Mouse (Mus musculus): ENCODE measurements around the gene Hand2. TPM values are rescaled to one million over a fixed set of nuclear protein-coding genes. Genes with fewer than 3 reads are reported as not detected.

The Hand2 gene
- polyA plus RNA-seq, 1 experiment from 2014 or later, result 0.12 TPM

DNA sequence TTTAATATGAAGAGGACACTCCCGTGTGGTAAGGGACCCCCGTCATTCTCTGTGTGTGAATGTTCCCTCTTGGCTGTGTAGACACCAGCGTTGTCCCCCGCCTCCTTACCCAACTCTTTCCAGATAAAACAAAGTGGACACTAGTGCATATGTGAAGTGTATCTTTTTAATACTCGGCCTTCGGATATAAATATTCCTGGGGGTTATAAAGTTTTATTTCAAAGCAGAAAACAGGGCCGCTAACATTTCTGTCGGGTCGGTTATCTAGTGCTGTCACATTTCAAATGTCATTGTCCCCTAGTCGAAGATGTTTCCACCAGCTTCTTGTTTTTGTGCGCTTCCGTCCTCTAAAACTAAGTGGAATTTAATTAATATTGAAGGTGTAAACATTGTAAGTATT is 3.3 kb downstream of the Hand2 start:
- DNase-seq (ENCODE audit: low spot score), result no peak

DNA sequence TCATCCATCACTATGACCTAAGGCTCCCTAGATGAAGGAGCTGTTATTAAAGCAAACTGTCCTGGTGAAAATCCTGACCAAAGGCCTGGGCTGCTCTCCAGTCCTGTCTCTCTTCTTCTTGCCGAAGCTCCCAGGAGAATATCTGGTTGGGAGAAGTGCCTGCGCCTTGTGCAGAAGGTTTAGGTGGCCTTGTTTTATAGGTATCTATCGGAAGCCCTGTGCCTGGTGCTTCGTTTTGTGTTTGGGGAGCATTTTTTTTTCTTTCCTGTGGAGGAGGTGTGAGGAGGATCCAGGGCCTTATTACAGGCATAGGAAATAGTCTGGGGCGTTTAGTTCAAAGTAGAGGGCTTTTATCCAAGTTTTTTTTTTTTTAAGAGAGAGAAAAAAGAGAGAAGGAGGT is 3.9 kb downstream of the Hand2 start:
- DNase-seq (ENCODE audit: low spot score), result no peak

DNA sequence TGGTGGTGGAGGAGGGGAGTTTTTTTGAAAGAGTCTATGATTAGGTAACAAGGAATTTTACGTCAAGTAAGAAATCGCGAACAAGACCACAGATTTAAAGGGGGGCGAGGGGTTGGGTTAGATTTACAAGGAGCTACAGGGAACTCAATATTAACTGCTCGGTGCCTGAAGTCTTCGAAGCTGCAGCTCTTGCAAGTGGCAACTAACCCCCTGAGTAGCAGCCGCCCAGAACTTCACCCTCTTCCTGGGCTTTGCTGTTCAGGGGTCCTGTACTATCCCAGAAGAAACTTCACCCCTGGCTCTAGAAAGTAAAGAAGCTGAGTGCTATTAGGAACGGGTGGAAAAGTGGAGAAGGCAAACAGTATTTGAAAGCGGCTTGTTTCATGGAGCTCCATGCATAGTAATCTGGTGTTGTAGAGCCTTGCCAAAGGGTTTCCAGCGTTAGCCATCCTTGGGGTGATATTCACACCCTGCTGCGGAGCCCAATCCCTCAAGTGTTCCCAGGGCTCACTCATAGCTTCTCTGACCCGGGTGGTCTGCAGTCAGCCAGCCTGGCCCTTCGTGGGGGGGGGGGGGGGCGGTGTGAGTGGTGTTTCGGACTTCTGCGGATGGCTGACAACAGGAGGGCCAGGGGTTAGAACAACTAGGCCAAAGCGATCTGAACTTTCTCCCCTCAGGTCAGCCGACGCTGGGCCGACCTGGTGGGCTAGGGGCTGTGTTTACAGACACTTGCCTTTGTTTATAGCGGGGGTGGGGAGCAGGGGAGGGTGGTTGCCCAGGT is 4.5 kb downstream of the Hand2 start:
- DNase-seq (ENCODE audit: low spot score), result no peak

DNA sequence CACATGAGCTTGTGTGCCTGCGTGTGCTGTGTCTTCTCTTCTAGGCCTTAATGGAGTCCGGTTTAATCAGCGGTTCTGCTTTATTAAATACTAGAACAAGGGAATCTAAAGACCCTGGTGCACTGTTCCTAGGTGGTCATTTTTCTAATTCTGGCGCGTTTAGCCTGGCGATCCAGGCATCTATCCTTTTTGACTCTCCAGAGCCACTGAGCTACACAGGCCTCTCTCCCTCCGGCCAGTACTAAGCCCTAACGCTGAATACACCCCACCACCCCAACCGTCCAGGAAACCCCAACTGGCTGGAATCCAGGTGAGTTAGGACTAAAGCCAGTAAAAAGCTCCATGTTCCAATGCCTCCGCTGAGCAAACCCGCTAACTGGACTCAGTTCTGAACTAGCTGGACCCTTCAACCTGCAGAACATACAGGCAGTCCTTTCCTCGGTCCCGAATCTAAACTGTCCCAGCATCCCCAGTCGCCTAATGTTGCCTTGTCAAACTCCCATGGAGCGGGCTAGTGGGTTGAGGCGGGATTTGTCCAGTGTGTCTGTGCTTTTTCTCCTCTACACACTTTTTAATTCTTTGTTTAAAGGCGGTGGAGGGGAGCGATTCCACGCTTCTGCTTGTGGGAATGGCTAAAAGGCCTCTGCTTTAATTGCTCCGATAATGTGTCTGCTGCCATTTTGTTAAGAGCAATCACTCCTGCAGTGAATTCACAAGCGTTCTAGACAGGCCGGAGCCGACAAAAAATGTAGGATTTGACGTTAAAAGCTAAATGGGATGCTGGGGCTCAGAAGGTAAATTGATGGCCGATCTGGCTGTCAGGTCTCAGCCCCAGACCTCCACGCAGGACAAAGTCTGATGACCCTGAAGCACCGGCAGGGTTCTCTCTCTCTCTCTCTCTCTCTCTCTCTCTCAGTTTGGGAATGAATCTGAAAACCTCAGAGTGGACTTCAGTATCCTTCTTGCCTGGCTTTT is 5.6 kb downstream of the Hand2 start:
- no peak for DNase-seq (ENCODE audit: low spot score)

DNA sequence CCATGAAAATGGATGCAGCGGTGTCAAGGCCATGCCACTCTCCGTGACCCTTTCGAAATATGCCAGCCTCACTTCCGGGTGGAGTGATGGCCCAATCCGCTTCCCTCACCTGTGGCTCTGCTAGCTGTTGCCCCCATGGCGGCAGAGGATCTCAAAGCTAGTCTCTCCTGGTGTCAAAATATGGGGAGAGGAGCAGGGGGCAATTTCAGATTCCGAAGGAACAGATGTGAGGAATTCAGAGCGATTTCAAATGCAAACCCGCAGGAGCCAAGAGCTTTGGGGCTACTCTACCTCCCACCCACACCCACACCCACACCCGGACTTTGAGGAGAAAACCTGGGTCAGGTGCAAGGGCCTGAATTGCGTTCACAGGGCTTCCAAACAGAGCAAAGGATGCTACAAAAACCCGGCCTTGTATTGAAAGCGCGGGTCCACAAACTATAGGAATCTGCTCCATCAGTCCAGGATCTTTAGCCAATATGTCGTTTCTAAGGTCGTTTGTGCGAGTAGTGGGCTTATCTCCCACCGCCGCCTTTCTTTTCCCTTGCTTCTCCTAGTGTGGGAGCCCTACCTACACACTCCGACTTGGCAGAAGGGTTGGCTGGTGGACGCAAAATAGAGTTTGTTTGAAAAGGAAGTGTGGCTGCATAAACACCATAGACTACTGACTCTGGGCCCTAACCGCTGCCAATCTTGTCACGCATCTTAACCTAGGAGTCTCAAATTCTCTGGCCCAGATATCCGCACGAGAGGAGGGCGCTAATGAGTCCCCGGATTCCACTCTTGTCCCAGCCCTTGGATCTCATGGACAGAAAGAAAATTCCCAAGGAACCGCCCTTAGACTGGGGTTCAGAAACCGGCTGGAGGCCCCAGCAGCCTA is 6.7 kb downstream of the Hand2 start:
- DNase-seq (ENCODE audit: low spot score), result no peak

DNA sequence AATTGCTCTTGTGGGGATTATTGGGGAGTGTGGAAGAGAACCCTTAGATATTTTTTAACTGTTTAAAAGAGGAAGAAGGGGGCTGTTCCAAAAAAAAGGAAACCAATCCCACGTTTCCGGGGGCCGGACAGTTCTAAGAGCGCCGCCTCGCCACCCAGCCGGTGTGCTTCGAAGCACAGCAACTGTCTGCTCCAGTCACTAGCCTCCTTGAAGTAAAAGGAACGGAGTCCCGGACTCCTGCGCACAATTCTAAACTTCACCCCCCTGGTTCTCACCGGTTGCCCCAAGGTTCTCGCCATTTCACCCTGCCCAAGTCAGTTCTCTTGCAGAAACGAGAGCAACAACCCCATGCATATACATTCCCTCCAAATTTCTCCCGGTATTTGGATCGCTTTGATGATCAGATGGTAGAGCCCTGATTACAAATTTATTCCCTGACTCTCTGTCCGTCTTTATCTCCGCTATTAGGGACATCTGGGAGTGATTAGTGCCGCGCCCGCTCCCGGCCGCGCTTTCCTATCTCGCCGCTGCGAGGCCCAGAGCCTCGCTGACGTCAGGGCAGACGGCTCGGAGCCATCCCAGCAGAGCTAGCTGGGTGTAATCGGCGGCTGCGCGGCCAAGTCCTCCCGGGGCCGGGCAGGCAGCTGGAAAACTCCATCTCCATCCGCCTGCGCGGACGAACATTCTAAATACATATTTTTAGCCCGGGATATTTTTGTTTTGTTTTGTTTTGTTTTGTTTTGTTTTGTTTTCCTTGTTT is 7.6 kb downstream of the Hand2 start:
- no peak for DNase-seq (ENCODE audit: low spot score)

DNA sequence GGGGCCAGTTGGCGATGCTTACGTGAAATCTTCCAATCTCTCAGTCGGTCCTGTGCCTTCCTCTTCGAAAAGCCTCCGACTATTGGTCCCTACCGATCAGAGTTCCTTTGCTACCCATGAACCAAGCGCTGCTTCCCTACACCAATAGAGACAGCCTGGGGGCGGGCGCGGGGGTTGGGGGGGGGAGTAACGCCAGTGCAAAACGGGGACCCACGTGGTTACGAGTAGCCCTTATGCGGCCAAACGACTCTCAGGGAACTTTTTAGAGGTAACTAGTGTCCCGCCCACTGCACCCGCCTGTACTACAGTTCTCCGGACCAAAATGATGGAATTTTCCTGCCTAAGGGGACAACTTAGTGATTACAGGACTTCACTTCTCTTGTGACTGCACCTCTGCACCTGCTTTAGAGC is 8.2 kb downstream of the Hand2 start:
- no peak for DNase-seq (ENCODE audit: low spot score)

DNA sequence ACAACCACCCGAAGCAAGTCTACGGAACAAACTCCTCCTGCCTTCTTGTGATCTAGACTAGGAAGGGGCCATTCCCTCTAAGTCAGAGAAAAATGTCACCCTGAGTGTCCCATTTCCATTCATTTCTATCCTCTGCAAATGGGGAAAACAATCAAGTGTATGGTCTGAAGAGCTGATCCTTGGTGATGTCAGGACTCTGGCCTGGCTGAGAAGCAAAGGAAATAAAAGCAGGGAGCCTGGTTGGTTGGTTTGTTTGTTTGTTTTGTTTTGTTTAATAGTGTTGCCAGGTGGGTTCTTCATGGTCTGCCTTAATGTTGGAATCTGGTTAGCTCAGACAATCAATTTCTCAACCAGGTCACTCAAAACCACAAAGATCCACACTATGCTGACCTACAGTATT is 9.3 kb downstream of the Hand2 start:
- DNase-seq (ENCODE audit: low spot score), result no peak

DNA sequence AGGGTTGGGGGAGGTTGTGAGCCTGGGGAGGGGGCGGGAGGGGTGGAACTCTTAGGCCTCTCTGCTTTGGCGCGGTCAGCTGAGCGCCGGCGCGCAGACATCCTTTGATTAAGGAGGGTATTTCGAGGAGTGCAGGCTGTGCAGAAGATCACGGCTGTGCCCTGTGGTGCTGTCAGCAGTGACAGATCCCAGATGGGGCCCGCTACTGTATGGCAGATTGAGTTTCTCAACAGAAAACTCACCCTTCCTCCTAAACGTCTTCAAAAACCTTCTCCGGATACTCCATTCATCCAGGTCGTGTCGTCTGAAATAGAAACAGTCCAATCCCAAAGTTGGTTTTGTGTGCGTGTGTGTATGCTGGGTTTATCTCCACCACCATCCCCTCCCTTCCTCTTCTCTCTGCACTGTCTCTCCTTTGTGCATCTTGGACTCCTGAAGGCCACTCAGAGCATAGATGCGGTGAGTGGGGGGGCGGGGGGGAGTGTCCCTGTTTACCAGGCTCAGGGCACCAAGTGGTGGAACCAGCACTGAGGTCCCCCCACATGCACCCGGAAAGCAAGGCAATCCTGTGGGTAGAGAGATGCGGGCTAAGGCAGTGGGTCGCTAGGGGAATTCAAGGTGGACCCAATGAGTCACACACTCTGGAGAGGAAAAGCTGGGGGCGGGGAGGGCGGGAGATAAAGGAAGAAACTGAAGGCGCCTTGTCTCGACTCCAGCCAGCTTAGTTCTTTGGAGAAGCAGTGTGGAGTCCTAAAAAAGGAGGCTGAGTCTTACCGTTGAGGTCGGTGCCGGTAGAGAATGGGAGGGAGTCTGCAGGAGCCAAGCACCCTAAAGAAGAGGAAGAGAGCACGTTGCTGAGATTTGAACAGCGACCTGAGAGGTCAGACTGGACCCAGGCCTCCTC is 11.2 kb downstream of the Hand2 start:
- no peak for DNase-seq (ENCODE audit: low spot score)

DNA sequence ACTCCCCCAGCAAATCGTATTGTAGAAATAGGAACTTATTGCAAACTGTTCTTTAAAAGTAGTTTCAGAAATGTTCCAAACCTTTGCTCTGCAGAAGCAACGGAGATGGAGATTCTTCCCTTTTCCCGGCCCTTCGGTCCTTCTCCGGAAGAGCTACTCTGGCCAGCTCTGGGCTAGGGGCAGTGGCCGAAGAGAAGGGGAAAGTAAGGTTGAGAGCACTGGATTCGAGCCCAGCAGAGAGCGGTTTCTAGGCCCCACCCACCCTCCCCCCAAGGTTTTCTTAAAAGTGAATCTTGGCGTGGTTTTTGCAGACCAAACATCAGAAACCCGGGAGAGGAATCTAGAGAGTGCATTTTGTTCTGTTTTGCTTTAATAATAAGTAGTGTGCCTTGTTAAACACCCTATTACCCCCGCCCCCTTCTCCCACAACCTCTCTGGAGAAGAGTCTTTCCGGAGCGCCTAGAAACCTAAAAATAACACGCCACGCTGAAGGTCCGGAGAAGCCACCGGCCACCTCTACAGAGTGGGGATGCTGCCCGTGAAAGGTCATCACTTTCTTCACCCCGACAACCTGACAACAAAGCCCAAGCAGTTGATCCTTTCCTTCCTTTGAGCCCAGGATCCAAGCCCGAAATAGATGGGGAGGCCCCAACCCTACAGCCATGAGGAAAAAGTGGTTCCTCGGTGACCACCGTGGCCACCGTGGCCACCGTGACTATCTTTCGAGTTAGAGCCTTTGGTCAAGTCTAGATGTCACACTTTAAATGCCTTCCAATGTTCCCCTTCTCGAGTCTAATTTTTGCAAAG is 12.1 kb downstream of the Hand2 start:
- no peak for DNase-seq (ENCODE audit: low spot score)

DNA sequence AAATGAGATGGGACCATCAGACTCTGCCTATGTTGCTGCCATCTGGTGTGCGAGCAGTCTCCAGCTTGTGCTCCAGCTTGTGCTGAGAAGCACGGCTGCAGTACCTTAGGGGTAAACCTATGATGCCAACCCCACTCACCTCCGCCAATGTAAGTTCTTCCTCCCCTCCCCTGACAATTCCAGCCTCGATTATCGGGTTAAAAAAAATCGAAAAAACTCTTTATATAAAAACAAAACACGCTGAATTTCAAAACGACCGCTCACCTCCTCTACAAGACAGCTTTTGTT is 12.6 kb downstream of the Hand2 start:
- DNase-seq (ENCODE audit: low spot score), result no peak

DNA sequence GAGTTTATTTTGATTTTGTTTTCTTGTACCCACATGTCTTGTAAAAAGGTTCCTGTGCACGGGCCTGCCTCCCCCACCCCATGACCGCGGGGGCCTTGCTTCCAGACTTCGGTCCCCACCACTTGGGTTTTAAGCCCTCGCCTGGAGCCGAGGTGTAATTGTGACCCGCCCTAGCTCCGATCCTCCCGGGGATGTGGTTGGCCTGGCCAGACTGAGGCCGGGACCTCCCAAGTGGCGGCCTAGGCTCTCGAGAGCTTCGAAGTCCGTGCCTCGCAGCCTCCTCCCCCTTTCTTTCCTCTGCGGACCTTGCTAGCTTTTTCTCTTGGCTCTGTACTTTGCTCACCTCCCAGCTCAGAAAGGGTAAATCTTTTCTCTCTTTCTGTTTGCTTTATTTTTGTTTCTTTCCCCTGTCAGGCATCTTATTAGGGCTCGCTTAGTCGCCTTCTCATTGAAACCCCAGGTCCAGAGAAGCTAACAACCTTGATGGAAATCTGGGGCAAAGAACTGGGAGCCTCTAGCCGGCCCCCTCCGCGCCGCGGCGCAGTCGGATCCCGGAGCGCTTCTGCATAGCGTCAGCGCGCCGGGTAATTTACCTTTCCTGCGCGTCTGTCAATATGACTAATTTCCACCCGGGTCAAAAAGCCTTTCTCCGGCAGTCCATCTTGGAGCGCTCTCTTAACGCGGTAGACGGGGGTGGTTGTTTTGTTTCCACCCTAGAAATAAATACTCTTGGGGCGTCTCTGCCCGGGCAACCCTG is 13.2 kb downstream of the Hand2 start:
- DNase-seq (ENCODE audit: low spot score), result no peak

DNA sequence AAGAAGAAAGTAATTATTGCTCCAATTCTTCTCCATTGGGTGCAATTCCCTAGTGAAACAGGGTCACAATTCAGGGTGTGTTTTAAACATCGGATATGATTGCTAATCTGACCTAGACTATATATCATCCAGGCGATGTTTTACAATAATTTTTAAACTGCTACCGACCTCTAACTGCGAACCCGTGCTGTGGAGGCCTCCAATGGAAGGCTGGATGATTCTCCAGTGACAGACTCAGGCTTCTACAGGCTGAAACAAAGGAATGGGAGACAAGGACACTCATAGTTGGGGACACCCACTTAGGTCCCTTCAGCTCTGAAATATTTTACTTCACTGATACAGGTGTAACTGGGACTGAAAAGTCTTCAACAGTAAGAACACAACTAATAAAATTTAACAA is 13.9 kb downstream of the Hand2 start:
- DNase-seq (ENCODE audit: low spot score), result no peak

DNA sequence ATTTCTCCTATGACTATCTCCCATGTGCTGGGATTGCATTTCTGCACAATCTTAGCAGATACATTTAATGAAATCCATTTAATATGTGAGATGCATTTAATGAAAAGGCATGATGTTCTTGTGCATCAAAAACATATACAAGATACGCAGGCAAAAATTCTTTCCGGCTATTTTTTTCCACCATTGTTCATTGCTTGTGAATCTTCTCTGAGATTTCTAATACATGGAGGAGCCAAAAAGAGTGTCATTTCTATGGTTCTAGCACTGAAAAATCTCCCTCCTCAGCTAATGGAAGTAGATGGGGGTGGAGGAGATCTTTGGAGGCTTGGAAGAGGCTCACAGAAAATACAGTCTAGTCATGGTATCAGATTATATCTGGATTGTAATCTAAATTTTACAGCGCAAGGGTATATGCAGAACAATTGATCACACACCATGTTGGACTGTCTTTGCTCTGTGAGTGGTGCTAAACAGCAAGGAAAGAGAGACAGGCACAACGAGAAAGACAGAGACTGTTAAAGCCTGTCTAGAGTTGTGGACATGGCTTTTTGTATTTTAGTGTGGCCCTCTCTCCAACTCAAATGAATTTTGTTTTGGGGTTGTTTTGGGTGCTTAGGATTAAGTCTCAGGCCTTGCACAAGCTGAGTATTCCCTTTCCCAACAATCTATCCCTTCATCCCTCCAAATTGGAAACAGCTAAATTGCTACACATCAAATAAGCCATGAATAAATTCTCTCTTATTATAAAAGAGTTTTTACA is 16.7 kb downstream of the Hand2 start:
- DNase-seq (ENCODE audit: low spot score), result no peak

DNA sequence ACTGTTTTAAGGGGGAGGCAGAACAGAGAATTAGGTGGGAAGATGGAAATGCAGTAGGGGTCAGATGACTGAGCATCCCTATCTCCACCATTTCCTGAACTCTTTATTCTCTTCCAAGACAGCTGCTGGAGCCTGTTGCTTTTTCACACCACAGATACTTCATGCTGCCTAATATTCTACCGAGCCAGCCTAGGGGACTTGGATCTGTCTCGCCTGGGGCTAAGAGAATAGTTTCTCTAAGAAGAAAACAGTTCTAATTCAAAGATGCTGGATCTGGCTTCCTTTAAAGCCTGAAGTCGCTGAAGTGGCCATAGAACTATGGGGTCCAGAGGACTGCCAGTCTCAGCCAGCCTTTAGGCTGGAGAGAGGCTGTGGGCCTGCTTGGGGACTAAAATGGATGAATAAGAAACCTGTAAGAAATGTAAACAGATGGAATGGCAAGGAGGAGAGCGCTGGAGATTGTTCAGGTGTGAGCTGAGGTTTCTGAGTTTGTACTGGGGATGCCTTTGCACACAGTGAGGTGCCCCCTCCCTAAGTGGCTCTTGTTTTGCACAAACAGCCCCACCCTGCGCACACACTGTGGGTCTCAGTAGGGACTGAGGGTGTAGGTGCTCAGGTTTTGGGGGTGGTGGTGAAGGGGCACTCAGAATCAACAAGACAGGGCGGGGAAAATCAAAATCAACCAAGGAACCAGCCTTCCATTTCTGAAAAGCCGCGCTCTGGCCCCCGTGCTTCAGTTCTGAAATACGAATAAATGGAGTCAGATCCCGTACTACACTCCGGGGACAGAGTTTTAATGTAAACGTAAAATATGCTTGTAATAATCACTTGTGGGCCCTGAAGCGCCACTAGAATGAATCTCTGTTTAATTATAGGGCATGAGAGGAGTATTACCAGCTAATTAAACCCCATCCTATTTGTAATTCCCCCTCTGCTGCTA is 19.2 kb downstream of the Hand2 start:
- no peak for DNase-seq (ENCODE audit: low spot score)

DNA sequence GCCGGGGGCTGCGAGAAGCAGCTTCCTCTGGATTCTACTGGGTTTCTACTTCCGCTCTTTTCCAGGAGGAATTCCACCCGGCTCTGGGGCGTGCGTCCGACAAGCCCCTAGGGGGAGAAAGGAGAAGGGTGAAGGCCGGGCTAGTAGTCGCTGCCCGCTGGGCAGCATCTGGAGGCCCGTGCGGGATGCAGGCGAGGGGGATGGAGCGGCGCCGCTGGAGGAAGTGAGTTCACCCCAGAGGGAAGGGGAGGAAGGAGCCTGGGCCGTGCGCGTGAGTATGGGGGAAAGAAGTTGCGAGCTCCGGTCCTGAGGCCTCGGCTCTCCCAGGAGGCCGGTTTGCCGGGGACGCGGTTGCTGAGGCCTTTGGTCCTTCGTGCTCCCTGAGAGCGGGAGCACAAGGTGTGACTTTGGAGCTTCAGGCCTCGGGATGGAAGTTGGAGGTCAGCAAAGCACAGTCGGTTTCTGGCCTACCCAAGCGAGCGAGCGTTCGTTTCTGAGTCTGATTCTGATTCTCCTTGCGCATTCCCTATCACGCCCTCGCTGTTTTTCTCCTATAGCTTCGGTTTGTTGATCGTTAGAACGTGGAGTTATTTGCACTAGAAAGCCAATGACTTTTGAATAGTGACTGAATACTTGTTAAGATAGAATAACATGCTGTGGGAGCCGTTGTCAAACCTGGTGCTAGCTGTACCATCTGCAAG is 20.2 kb downstream of the Hand2 start:
- DNase-seq (ENCODE audit: low spot score), result no peak
